Mouse (Mus musculus) granulocyte monocyte progenitor cell, adult 5-6 weeks (primary cell): ENCODE results near the gene Nomo1. TPM values are rescaled to one million over a fixed set of nuclear protein-coding genes. Genes with fewer than 3 reads are reported as not detected.

ENCODE experiments used
- ATAC-seq: replicated peaks from 2 replicates; pipeline ENCODE4 v1.8.0; 2016; ENCODE audit warnings: mild to moderate bottlenecking, moderate TSS enrichment, inconsistent platforms; ENCODE audit not compliant: poor library complexity, severe bottlenecking
- total RNA-seq, 2 experiments: library from RNA; stranded (forward) in 1 of 2; stranded (reverse) in 1 of 2; fragments of 200-712, 200-1000 nt in 1 of 2; fragments of >200 nt in 1 of 2; fragmentation: Nextera tagmentation in 1 of 2; gene quantifications; 2 replicates each; pipeline ENCODE4 v1.2.3; 2014 to 2017

The Nomo1 gene
- total RNA-seq, 2 experiments from 2014 or later: 40.8 to 71.5 TPM

GRCm38 (mm10) chr7:46044106-46044505 lies 10.6 kb downstream of the Nomo1 start:
- ATAC-seq: no peak

- ATAC-seq: peak; percentile 63
These were observed 12.4 kb downstream of the Nomo1 start for GRCm38 (mm10) chr7:46045882-46046281.

- no peak for ATAC-seq
These were observed 14.5 kb downstream of the Nomo1 start for GRCm38 (mm10) chr7:46047873-46048562.

- ATAC-seq: no peak
These were observed 16.5 kb downstream of the Nomo1 start for GRCm38 (mm10) chr7:46049981-46050380.

GRCm38 (mm10) chr7:46052161-46052821 lies 18.8 kb downstream of the Nomo1 start:
- 0 out of 2 replicates have a peak, but pooled peaks have one; percentile 29 for ATAC-seq

- ATAC-seq: no peak
These were observed 20.1 kb downstream of the Nomo1 start for GRCm38 (mm10) chr7:46053566-46053965.

- peak; percentile 78 for ATAC-seq
These were observed 25.4 kb downstream of the Nomo1 start for GRCm38 (mm10) chr7:46058882-46059281.

- ATAC-seq: no peak
These were observed 27.2 kb downstream of the Nomo1 start for GRCm38 (mm10) chr7:46060688-46061087.

GRCm38 (mm10) chr7:46061614-46062013 lies 28.1 kb downstream of the Nomo1 start:
- ATAC-seq: no peak

GRCm38 (mm10) chr7:46063296-46063695 lies 29.8 kb downstream of the Nomo1 start:
- no peak for ATAC-seq

GRCm38 (mm10) chr7:46068831-46069230 lies 35.3 kb downstream of the Nomo1 start:
- no peak for ATAC-seq

- ATAC-seq: no peak
These were observed 43.3 kb downstream of the Nomo1 start for GRCm38 (mm10) chr7:46076844-46077243.

- ATAC-seq: no peak
These were observed 44.2 kb downstream of the Nomo1 start for GRCm38 (mm10) chr7:46077675-46078074.

GRCm38 (mm10) chr7:46084024-46084423 lies 50.5 kb downstream of the Nomo1 start:
- no peak for ATAC-seq

GRCm38 (mm10) chr7:46084839-46085513 lies 51.5 kb downstream of the Nomo1 start:
- ATAC-seq: peak; percentile 82

- ATAC-seq: no peak
These were observed 52.9 kb downstream of the Nomo1 start for GRCm38 (mm10) chr7:46086378-46086777.

GRCm38 (mm10) chr7:46088241-46088640 lies 54.7 kb downstream of the Nomo1 start:
- ATAC-seq: no peak

- ATAC-seq: no peak
These were observed 59.3 kb downstream of the Nomo1 start for GRCm38 (mm10) chr7:46092803-46093202.

GRCm38 (mm10) chr7:46096136-46096535 lies 62.6 kb downstream of the Nomo1 start:
- ATAC-seq: peak; percentile 52

- ATAC-seq: no peak
These were observed 63.9 kb downstream of the Nomo1 start for GRCm38 (mm10) chr7:46097319-46097783.

GRCm38 (mm10) chr7:46098221-46098918 lies 64.9 kb downstream of the Nomo1 start:
- ATAC-seq: no peak
